15 mouse cellular contexts compared by ENCODE assay signal in genomic region chr14:18385953-18386668, GRCm38 (mm10). TPM values are rescaled to one million over a fixed set of nuclear protein-coding genes. Genes with fewer than 3 reads are reported as not detected.
DNase-seq lines count a peak whose midpoint lies in the region; ATAC-seq and TF ChIP-seq lines count a peak whose summit lies in the region.
"Had no signal": no experiment of that assay in that cellular context is flagged by ENCODE, and none has a peak within 500 bp of the region (broad histone marks: within the 10 kb centered on the region; RNA-seq: fewer than 3 reads in every experiment).

No protein-coding gene starts in this region.

- H3K4me1 ChIP-seq in limb, embryonic 12.5 days (replicated peaks) = peaks cover 7% of the 10 kb centered on the region; the same call in 1 of the 2 replicates
- H3K4me1 ChIP-seq in limb, embryonic 10.5 days = no peaks in the 10 kb centered on the region
- H3K4me1 ChIP-seq in hindbrain, embryonic 16.5 days (ENCODE audit: control insufficient read depth, insufficient read depth, low read depth, low read length) = no peaks in the 10 kb centered on the region
- no peaks in the 10 kb centered on the region for H3K4me1 ChIP-seq in midbrain, postnatal 0 days (ENCODE audit: insufficient read depth, low read length)
- no peaks in the 10 kb centered on the region for H3K4me1 ChIP-seq in liver, embryonic 11.5 days (replicated peaks; ENCODE audit: control insufficient read depth, insufficient read depth, low read length)
- H3K4me1 ChIP-seq: liver, embryonic 15.5 days had no signal

- H3K27ac ChIP-seq in limb, embryonic 12.5 days = no peak overlapping the region
- H3K27ac ChIP-seq in limb, embryonic 10.5 days = no peak overlapping the region
- H3K27ac ChIP-seq in hindbrain, embryonic 16.5 days (ENCODE audit: low read depth, low read length) = no peak overlapping the region
- H3K27ac ChIP-seq in midbrain, postnatal 0 days (ENCODE audit: low read depth, low read length) = no peak overlapping the region
- no peak overlapping the region for H3K27ac ChIP-seq in liver, embryonic 11.5 days (ENCODE audit: low read depth, low read length)
- H3K27ac ChIP-seq: liver, embryonic 15.5 days; macrophage had no signal

- ATAC-seq in limb, embryonic 12.5 days (ENCODE audit: insufficient number of reproducible peaks, insufficient read depth, low FRiP score, low TSS enrichment, low read depth) = peak; percentile 68; the same call in 1 of the 2 replicates
- ATAC-seq in hindbrain, embryonic 16.5 days = peak; percentile 73
- ATAC-seq in midbrain, postnatal 0 days (ENCODE audit: low FRiP score) = no peak; the same call in 1 of the 2 replicates
- ATAC-seq in liver, embryonic 11.5 days (replicated peaks; ENCODE audit: low FRiP score) = no peak

- no peaks in the 10 kb centered on the region for H3K27me3 ChIP-seq in limb, embryonic 12.5 days
- no peaks in the 10 kb centered on the region for H3K27me3 ChIP-seq in limb, embryonic 10.5 days (ENCODE audit: low read depth, poor library complexity, severe bottlenecking)
- H3K27me3 ChIP-seq in hindbrain, embryonic 16.5 days (replicated peaks; ENCODE audit: control insufficient read depth, insufficient read depth, low read length) = no peaks in the 10 kb centered on the region
- H3K27me3 ChIP-seq in midbrain, postnatal 0 days (ENCODE audit: insufficient read depth, low read length) = no peaks in the 10 kb centered on the region
- no peaks in the 10 kb centered on the region for H3K27me3 ChIP-seq in liver, embryonic 11.5 days (replicated peaks; ENCODE audit: control insufficient read depth, insufficient read depth, low read length)
- H3K27me3 ChIP-seq: liver, embryonic 15.5 days had no signal

- WGBS in limb, embryonic 12.5 days = 56% methylated on average over 6 of the region's 6 CpGs
- 85% methylated on average over 6 of the region's 6 CpGs for WGBS in limb, embryonic 10.5 days
- whole genome bisulfite sequencing in hindbrain, embryonic 16.5 days = 66% methylated on average over 6 of the region's 6 CpGs
- 80% methylated on average over 6 of the region's 6 CpGs for WGBS in midbrain, postnatal 0 days
- 77% methylated on average over 6 of the region's 6 CpGs for WGBS in liver, embryonic 11.5 days

- no peak overlapping the region for H3K4me3 ChIP-seq in limb, embryonic 12.5 days (replicated peaks)
- H3K4me3 ChIP-seq in limb, embryonic 10.5 days = no peak overlapping the region
- no peak overlapping the region for H3K4me3 ChIP-seq in hindbrain, embryonic 16.5 days (ENCODE audit: low read length)
- no peak overlapping the region for H3K4me3 ChIP-seq in midbrain, postnatal 0 days (ENCODE audit: low read depth, low read length)
- H3K4me3 ChIP-seq in liver, embryonic 11.5 days (ENCODE audit: low read depth, low read length) = no peak overlapping the region
- H3K4me3 ChIP-seq: liver, embryonic 15.5 days had no signal

- no peak for TF ChIP-seq CTCF in midbrain, postnatal 0 days (IDR thresholded peaks at IDR 0.05)

- H3K4me2 ChIP-seq in limb, embryonic 12.5 days = no peak overlapping the region
- H3K4me2 ChIP-seq in hindbrain, embryonic 16.5 days (ENCODE audit: low read length) = no peak overlapping the region
- no peak overlapping the region for H3K4me2 ChIP-seq in midbrain, postnatal 0 days (ENCODE audit: low read depth, low read length, poor library complexity, severe bottlenecking)
- H3K4me2 ChIP-seq in liver, embryonic 11.5 days = no peak overlapping the region
- H3K4me2 ChIP-seq: liver, embryonic 15.5 days had no signal

- no peak overlapping the region for H3K9ac ChIP-seq in limb, embryonic 12.5 days (replicated peaks)
- H3K9ac ChIP-seq in hindbrain, embryonic 16.5 days (ENCODE audit: low read depth, low read length) = no peak overlapping the region
- no peak overlapping the region for H3K9ac ChIP-seq in midbrain, postnatal 0 days (replicated peaks; ENCODE audit: low read length, poor library complexity, severe bottlenecking)
- H3K9ac ChIP-seq in liver, embryonic 11.5 days (ENCODE audit: low read depth, low read length) = no peak overlapping the region
- H3K9ac ChIP-seq: liver, embryonic 15.5 days had no signal

- H3K9me3 ChIP-seq in limb, embryonic 12.5 days = no peaks in the 10 kb centered on the region
- H3K9me3 ChIP-seq in limb, embryonic 10.5 days (replicated peaks) = no peaks in the 10 kb centered on the region
- no peaks in the 10 kb centered on the region for H3K9me3 ChIP-seq in hindbrain, embryonic 16.5 days (ENCODE audit: control insufficient read depth, low read length)
- no peaks in the 10 kb centered on the region for H3K9me3 ChIP-seq in midbrain, postnatal 0 days (ENCODE audit: low read length)
- H3K9me3 ChIP-seq in liver, embryonic 11.5 days (ENCODE audit: control insufficient read depth, low read length) = no peaks in the 10 kb centered on the region
- H3K9me3 ChIP-seq: G1E; liver, embryonic 15.5 days had no signal

- H3K36me3 ChIP-seq in limb, embryonic 12.5 days = no peaks in the 10 kb centered on the region
- H3K36me3 ChIP-seq in limb, embryonic 10.5 days = no peaks in the 10 kb centered on the region
- H3K36me3 ChIP-seq in hindbrain, embryonic 16.5 days (ENCODE audit: control insufficient read depth, insufficient read depth, low read length) = no peaks in the 10 kb centered on the region
- H3K36me3 ChIP-seq in midbrain, postnatal 0 days (ENCODE audit: insufficient read depth, low read length) = no peaks in the 10 kb centered on the region
- H3K36me3 ChIP-seq in liver, embryonic 11.5 days (ENCODE audit: control insufficient read depth, insufficient read depth, low read length) = no peaks in the 10 kb centered on the region
- H3K36me3 ChIP-seq: G1E; liver, embryonic 15.5 days had no signal

- DNase-seq in heart, adult 11 months = peak; percentile 52
- no peak for DNase-seq in heart, adult 9 months (ENCODE audit: low spot score in 2 of 2)
- no peak for DNase-seq in limb, embryonic 10.5 days (ENCODE audit: low spot score)
- DNase-seq in midbrain, postnatal 0 days (ENCODE audit: low spot score) = peak; percentile 53
- no peak for DNase-seq in liver, embryonic 11.5 days (ENCODE audit: low spot score)
- DNase-seq in T-cell, adult 2 months (ENCODE audit: low spot score) = no peak
- DNase-seq: cerebellum, adult 9-10 months; heart, postnatal 4 days; layer of hippocampus, postnatal 36 days; thymus, postnatal 36 days had no signal

RNA-seq across cellular contexts. Expression of gene Ube2e1, which starts 54.5 kb away (rescaled TPM):
- polyA plus RNA-seq in limb, embryonic 12.5 days (2016; fragmentation: Nextera tagmentation; extraction: Ambion mirVana) = 172 and 185 TPM in 2 replicates
- 183 and 188 TPM in 2 replicates for polyA plus RNA-seq in limb, embryonic 10.5 days (2016; fragmentation: Nextera tagmentation; extraction: Ambion mirVana)
- polyA plus RNA-seq in hindbrain, embryonic 16.5 days (2015; fragmentation: Nextera tagmentation; extraction: Ambion mirVana) = 194 and 201 TPM in 2 replicates
- total RNA-seq in midbrain, postnatal 0 days (2014; rRNA removed) = 45.1 and 45.7 TPM in 2 replicates
- polyA plus RNA-seq in midbrain, postnatal 0 days (2015; fragmentation: Nextera tagmentation; extraction: Ambion mirVana) = 152 TPM in 2 replicates
- 38.8 and 41.1 TPM in 2 replicates for polyA plus RNA-seq in liver, embryonic 11.5 days (2014; fragmentation: Nextera tagmentation; extraction: Ambion mirVana)

Comparison
In these comparisons a context has a peak if more than half of its experiments do, and no peak if none do; other contexts are left out.
1. DNase-seq: peak in heart, adult 11 months (single experiment) and midbrain, postnatal 0 days (single experiment); none in heart, adult 9 months (0 of 2), limb, embryonic 10.5 days (single experiment), liver, embryonic 11.5 days (single experiment) and T-cell, adult 2 months (single experiment).
2. ATAC-seq: peak in limb, embryonic 12.5 days (single experiment) and hindbrain, embryonic 16.5 days (single experiment); none in midbrain, postnatal 0 days (single experiment) and liver, embryonic 11.5 days (single experiment).